Mouse (Mus musculus) hindbrain, embryonic 15.5 days (tissue): ENCODE data around the gene Tmem37. TPM values are rescaled to one million over a fixed set of nuclear protein-coding genes. Genes with fewer than 3 reads are reported as not detected.

ENCODE experiments used
- ATAC-seq: fragments of 200-750 bp; cut with Nextera tagmentation; 2 replicates; pipeline ENCODE4 v1.8.0; 2017; ENCODE audit warnings: low read depth, moderate number of reproducible peaks, moderate TSS enrichment; ENCODE audit not compliant: low FRiP score
- H3K27ac ChIP-seq: fragments of 300-500 bp; sonication (generic); replicated peaks from 2 replicates; pipeline ENCODE4 v1.5.1; 2015; ENCODE audit warnings: mild to moderate bottlenecking, inconsistent platforms
- H3K27me3 ChIP-seq: fragments of 300-500 bp; sonication (generic); 2 replicates; pipeline ENCODE4 v1.6.1; 2015; ENCODE audit warnings: control low read depth, inconsistent platforms
- H3K36me3 ChIP-seq: fragments of 300-500 bp; sonication (generic); 2 replicates; pipeline ENCODE4 v1.6.1; 2015; ENCODE audit warnings: control low read depth, inconsistent platforms
- H3K4me1 ChIP-seq: fragments of 300-500 bp; sonication (generic); replicated peaks from 2 replicates; pipeline ENCODE4 v1.6.1; 2015; ENCODE audit warnings: control low read depth, inconsistent platforms
- H3K4me2 ChIP-seq: fragments of 300-500 bp; sonication (generic); 2 replicates; pipeline ENCODE4 v1.6.1; 2015; ENCODE audit warnings: moderate library complexity, mild to moderate bottlenecking, inconsistent platforms
- H3K4me3 ChIP-seq: fragments of 300-500 bp; sonication (generic); 2 replicates; pipeline ENCODE4 v1.5.1; 2015; ENCODE audit warnings: mild to moderate bottlenecking, inconsistent platforms
- H3K9ac ChIP-seq: fragments of 300-500 bp; sonication (generic); 2 replicates; pipeline ENCODE4 v1.6.1; 2015; ENCODE audit warnings: inconsistent platforms
- H3K9me3 ChIP-seq: fragments of 300-500 bp; sonication (generic); 2 replicates; pipeline ENCODE4 v1.6.1; 2016; ENCODE audit warnings: control low read depth, inconsistent platforms
- WGBS: fragments of 180-500 bp; shearing (Covaris S2); methylation state at CpG from one replicate; pipeline ENCODE4 v1.1.7; 2015; 5-methylcytosine and 5-hydroxymethylcytosine counted together
- polyA plus RNA-seq: library from polyadenylated mRNA; unstranded; fragments of >200 nt; fragmentation: Nextera tagmentation; extraction: Ambion mirVana; gene quantifications from 2 replicates; pipeline ENCODE4 v1.2.1, GENCODE M21; 2015

Gene Tmem37
- polyA plus RNA-seq, 1 experiment from 2014 or later, result 7.6 TPM

GRCm38 (mm10) chr1:120070168-120070567 is 3.7 kb downstream of the Tmem37 start:
- H3K9ac ChIP-seq, result no peak overlapping the region
- no peak overlapping the region for H3K4me2 ChIP-seq
- H3K36me3 ChIP-seq, result no peaks in the 10 kb centered on the region
- peaks cover 34% of the 10 kb centered on the region for H3K27me3 ChIP-seq
- WGBS, result 70% methylated on average over 6 of the region's 6 CpGs
- H3K4me1 ChIP-seq, result peaks cover 19% of the 10 kb centered on the region
- no peaks in the 10 kb centered on the region for H3K9me3 ChIP-seq
- no peak for ATAC-seq
- no peak overlapping the region for H3K27ac ChIP-seq
- H3K4me3 ChIP-seq, result no peak overlapping the region

- peaks cover 17% of the 10 kb centered on the region for H3K4me1 ChIP-seq
- H3K4me3 ChIP-seq, result no peak overlapping the region
- no peak overlapping the region for H3K9ac ChIP-seq
- no peak for ATAC-seq
- no peak overlapping the region for H3K4me2 ChIP-seq
- H3K27me3 ChIP-seq, result peaks cover 23% of the 10 kb centered on the region
- H3K27ac ChIP-seq, result no peak overlapping the region
- no peaks in the 10 kb centered on the region for H3K9me3 ChIP-seq
- WGBS, result 83% methylated on average over 5 of the region's 5 CpGs
- no peaks in the 10 kb centered on the region for H3K36me3 ChIP-seq
These were observed 4.8 kb downstream of the Tmem37 start for GRCm38 (mm10) chr1:120069120-120069519.

- no peak for ATAC-seq
- no peak overlapping the region for H3K27ac ChIP-seq
- 92% methylated on average over 3 of the region's 3 CpGs for WGBS
- no peaks in the 10 kb centered on the region for H3K36me3 ChIP-seq
- H3K9ac ChIP-seq, result no peak overlapping the region
- no peaks in the 10 kb centered on the region for H3K4me1 ChIP-seq
- H3K9me3 ChIP-seq, result no peaks in the 10 kb centered on the region
- H3K4me3 ChIP-seq, result no peak overlapping the region
- peaks cover 2% of the 10 kb centered on the region; the same call in 1 of the 2 replicates for H3K27me3 ChIP-seq
- H3K4me2 ChIP-seq, result no peak overlapping the region
These were observed 7.2 kb downstream of the Tmem37 start for GRCm38 (mm10) chr1:120066625-120067024.

GRCm38 (mm10) chr1:120066159-120066558 is 7.7 kb downstream of the Tmem37 start:
- WGBS, result 81% methylated on average over 8 of the region's 8 CpGs
- H3K4me2 ChIP-seq, result no peak overlapping the region
- H3K36me3 ChIP-seq, result no peaks in the 10 kb centered on the region
- no peak overlapping the region for H3K4me3 ChIP-seq
- no peak for ATAC-seq
- H3K4me1 ChIP-seq, result no peaks in the 10 kb centered on the region
- no peak overlapping the region for H3K27ac ChIP-seq
- H3K9me3 ChIP-seq, result no peaks in the 10 kb centered on the region
- H3K9ac ChIP-seq, result no peak overlapping the region
- no peaks in the 10 kb centered on the region for H3K27me3 ChIP-seq

- Histone ChIP-seq H3K4me2 (no peak overlapping the region), H3K27me3 (no peaks in the 10 kb centered on the region), H3K4me3 (no peak overlapping the region), H3K36me3 (no peaks in the 10 kb centered on the region), H3K27ac (no peak overlapping the region), H3K9ac (no peak overlapping the region), H3K4me1 (no peaks in the 10 kb centered on the region), H3K9me3 (no peaks in the 10 kb centered on the region)
- 94% methylated on average over 11 of the region's 11 CpGs for WGBS
- no peak for ATAC-seq
These were observed 9.7 kb downstream of the Tmem37 start for GRCm38 (mm10) chr1:120064036-120064682.

GRCm38 (mm10) chr1:120062231-120062630 is 11.6 kb downstream of the Tmem37 start:
- H3K27me3 ChIP-seq, result no peaks in the 10 kb centered on the region
- H3K4me3 ChIP-seq, result no peak overlapping the region
- no peaks in the 10 kb centered on the region for H3K4me1 ChIP-seq
- no peak overlapping the region for H3K27ac ChIP-seq
- H3K9me3 ChIP-seq, result no peaks in the 10 kb centered on the region
- no peak overlapping the region for H3K4me2 ChIP-seq
- no peak for ATAC-seq
- H3K36me3 ChIP-seq, result no peaks in the 10 kb centered on the region
- 95% methylated on average over 7 of the region's 7 CpGs for WGBS
- no peak overlapping the region for H3K9ac ChIP-seq

GRCm38 (mm10) chr1:120060687-120061086 is 13.2 kb downstream of the Tmem37 start:
- 72% methylated on average over 5 of the region's 5 CpGs for WGBS
- no peaks in the 10 kb centered on the region for H3K9me3 ChIP-seq

GRCm38 (mm10) chr1:120057674-120058430 is 16.0 kb downstream of the Tmem37 start:
- Histone ChIP-seq H3K36me3 (no peaks in the 10 kb centered on the region), H3K27ac (no peak overlapping the region), H3K4me2 (no peak overlapping the region), H3K4me1 (no peaks in the 10 kb centered on the region), H3K9me3 (no peaks in the 10 kb centered on the region), H3K4me3 (no peak overlapping the region), H3K27me3 (no peaks in the 10 kb centered on the region), H3K9ac (no peak overlapping the region)
- ATAC-seq, result no peak
- WGBS, result 87% methylated on average over 8 of the region's 8 CpGs

More at GRCm38 (mm10) chr1:120060687-120061086, 13.2 kb downstream of the Tmem37 start:
- H3K36me3 ChIP-seq, result no peaks in the 10 kb centered on the region
- H3K4me1 ChIP-seq, result no peaks in the 10 kb centered on the region
- ATAC-seq, result no peak
- H3K27ac ChIP-seq, result no peak overlapping the region
- H3K27me3 ChIP-seq, result no peaks in the 10 kb centered on the region
- H3K4me2 ChIP-seq, result no peak overlapping the region
- H3K9ac ChIP-seq, result no peak overlapping the region
- no peak overlapping the region for H3K4me3 ChIP-seq

GRCm38 (mm10) chr1:120057044-120057443 is 16.8 kb downstream of the Tmem37 start:
- H3K27ac ChIP-seq, result no peak overlapping the region
- no peak for ATAC-seq
- WGBS, result 77% methylated on average over 14 of the region's 14 CpGs
- H3K4me2 ChIP-seq, result no peak overlapping the region
- no peaks in the 10 kb centered on the region for H3K4me1 ChIP-seq
- H3K4me3 ChIP-seq, result no peak overlapping the region
- H3K36me3 ChIP-seq, result no peaks in the 10 kb centered on the region
- no peak overlapping the region for H3K9ac ChIP-seq
- no peaks in the 10 kb centered on the region for H3K9me3 ChIP-seq
- no peaks in the 10 kb centered on the region for H3K27me3 ChIP-seq

GRCm38 (mm10) chr1:120056236-120056635 is 17.6 kb downstream of the Tmem37 start:
- no peak overlapping the region for H3K4me2 ChIP-seq
- WGBS, result 59% methylated on average over 7 of the region's 7 CpGs
- ATAC-seq, result no peak

GRCm38 (mm10) chr1:120055475-120055874 is 18.4 kb downstream of the Tmem37 start:
- no peaks in the 10 kb centered on the region for H3K4me1 ChIP-seq
- H3K27ac ChIP-seq, result no peak overlapping the region
- no peak overlapping the region for H3K9ac ChIP-seq
- WGBS, result 83% methylated on average over 6 of the region's 6 CpGs
- H3K36me3 ChIP-seq, result no peaks in the 10 kb centered on the region
- H3K9me3 ChIP-seq, result no peaks in the 10 kb centered on the region
- H3K4me2 ChIP-seq, result no peak overlapping the region
- ATAC-seq, result no peak
- H3K4me3 ChIP-seq, result no peak overlapping the region
- no peaks in the 10 kb centered on the region for H3K27me3 ChIP-seq

More at GRCm38 (mm10) chr1:120056236-120056635, 17.6 kb downstream of the Tmem37 start:
- H3K36me3 ChIP-seq, result no peaks in the 10 kb centered on the region
- no peak overlapping the region for H3K4me3 ChIP-seq
- H3K9ac ChIP-seq, result no peak overlapping the region
- no peaks in the 10 kb centered on the region for H3K9me3 ChIP-seq
- H3K4me1 ChIP-seq, result no peaks in the 10 kb centered on the region
- no peak overlapping the region for H3K27ac ChIP-seq
- H3K27me3 ChIP-seq, result no peaks in the 10 kb centered on the region

GRCm38 (mm10) chr1:120054997-120055396 is 18.9 kb downstream of the Tmem37 start:
- no peak overlapping the region for H3K27ac ChIP-seq
- H3K9ac ChIP-seq, result no peak overlapping the region
- H3K4me2 ChIP-seq, result no peak overlapping the region
- no peak for ATAC-seq
- H3K27me3 ChIP-seq, result no peaks in the 10 kb centered on the region
- no peaks in the 10 kb centered on the region for H3K4me1 ChIP-seq
- H3K9me3 ChIP-seq, result no peaks in the 10 kb centered on the region
- WGBS, result 87% methylated on average over 6 of the region's 6 CpGs
- no peaks in the 10 kb centered on the region for H3K36me3 ChIP-seq
- no peak overlapping the region for H3K4me3 ChIP-seq
